Mouse (Mus musculus) liver, embryonic 15.5 days (tissue): ENCODE data around the gene Six5. TPM values are rescaled to one million over a fixed set of nuclear protein-coding genes. Genes with fewer than 3 reads are reported as not detected.

Experiments used
- ATAC-seq: fragments of 200-750 bp; cut with Nextera tagmentation; 2 replicates; pipeline ENCODE4 v1.8.0; 2017; ENCODE audit warnings: moderate number of reproducible peaks, mild to moderate bottlenecking, moderate library complexity; ENCODE audit not compliant: insufficient read depth
- H3K27ac ChIP-seq: fragments of 300-500 bp; sonication (generic); replicated peaks from 2 replicates; pipeline ENCODE4 v1.5.1; 2015; ENCODE audit warnings: mild to moderate bottlenecking, inconsistent platforms
- H3K27me3 ChIP-seq: fragments of 300-500 bp; sonication (generic); 2 replicates; pipeline ENCODE4 v1.6.1; 2015; ENCODE audit warnings: mild to moderate bottlenecking, inconsistent platforms
- H3K36me3 ChIP-seq: fragments of 300-500 bp; sonication (generic); replicated peaks from 2 replicates; pipeline ENCODE4 v1.6.1; 2015; ENCODE audit warnings: moderate library complexity, mild to moderate bottlenecking, inconsistent platforms
- H3K4me1 ChIP-seq: fragments of 300-500 bp; sonication (generic); replicated peaks from 2 replicates; pipeline ENCODE4 v1.6.1; 2015; ENCODE audit warnings: inconsistent platforms
- H3K4me2 ChIP-seq: fragments of 300-500 bp; sonication (generic); 2 replicates; pipeline ENCODE4 v1.6.1; 2015; ENCODE audit warnings: moderate library complexity, mild to moderate bottlenecking, inconsistent platforms
- H3K4me3 ChIP-seq: fragments of 300-500 bp; sonication (generic); replicated peaks from 2 replicates; pipeline ENCODE4 v1.5.1; 2015; ENCODE audit warnings: mild to moderate bottlenecking, inconsistent platforms
- H3K9ac ChIP-seq: fragments of 300-500 bp; sonication (generic); 2 replicates; pipeline ENCODE4 v1.6.1; 2015; ENCODE audit warnings: moderate library complexity, mild to moderate bottlenecking, inconsistent platforms
- H3K9me3 ChIP-seq: fragments of 300-500 bp; sonication (generic); replicated peaks from 2 replicates; pipeline ENCODE4 v1.6.1; 2016; ENCODE audit warnings: inconsistent platforms
- WGBS: fragments of 180-500 bp; shearing (Covaris S2); methylation state at CpG from one replicate; pipeline ENCODE4 v1.1.7; 2015; ENCODE audit warnings: mixed read lengths; ENCODE audit not compliant: insufficient replicate concordance; 5-methylcytosine and 5-hydroxymethylcytosine counted together
- polyA plus RNA-seq: library from polyadenylated mRNA; unstranded; fragments of >200 nt; fragmentation: Nextera tagmentation; extraction: Ambion mirVana; gene quantifications from 2 replicates; pipeline ENCODE4 v1.2.1, GENCODE M21; 2015

Gene Six5
- polyA plus RNA-seq, 1 experiment from 2014 or later: 0.90 TPM

GRCm38 (mm10) chr7:19086042-19086441 is 8.4 kb upstream of the Six5 start:
- Histone ChIP-seq H3K4me2 (peak overlapping the region; percentile 62), H3K4me3 (peak overlapping the region; percentile 24), H3K36me3 (peaks cover 16% of the 10 kb centered on the region), H3K27me3 (peaks cover 90% of the 10 kb centered on the region), H3K9ac (no peak overlapping the region; the same call in 1 of the 2 replicates), H3K9me3 (no peaks in the 10 kb centered on the region), H3K27ac (no peak overlapping the region), H3K4me1 (peaks cover 59% of the 10 kb centered on the region)
- ATAC-seq: peak; percentile 56
- WGBS: 3% methylated on average over 14 of the region's 14 CpGs

GRCm38 (mm10) chr7:19086760-19087159 is 7.6 kb upstream of the Six5 start:
- 55% methylated on average over 18 of the region's 18 CpGs for WGBS

GRCm38 (mm10) chr7:19088813-19089212 is 5.6 kb upstream of the Six5 start:
- no peaks in the 10 kb centered on the region for H3K36me3 ChIP-seq
- H3K9me3 ChIP-seq: no peaks in the 10 kb centered on the region
- H3K9ac ChIP-seq: no peak overlapping the region
- H3K4me3 ChIP-seq: no peak overlapping the region
- ATAC-seq: no peak
- no peak overlapping the region for H3K27ac ChIP-seq
- H3K27me3 ChIP-seq: peaks cover 96% of the 10 kb centered on the region
- WGBS: 23% methylated on average over 10 of the region's 10 CpGs
- no peak overlapping the region for H3K4me2 ChIP-seq
- H3K4me1 ChIP-seq: peaks cover 64% of the 10 kb centered on the region

More at GRCm38 (mm10) chr7:19086760-19087159, 7.6 kb upstream of the Six5 start:
- peaks cover 94% of the 10 kb centered on the region for H3K27me3 ChIP-seq
- H3K27ac ChIP-seq: no peak overlapping the region
- H3K4me3 ChIP-seq: no peak overlapping the region
- ATAC-seq: no peak
- no peaks in the 10 kb centered on the region for H3K9me3 ChIP-seq
- peak overlapping the region; percentile 62 for H3K4me2 ChIP-seq
- H3K36me3 ChIP-seq: peaks cover 9% of the 10 kb centered on the region; the same call in 1 of the 2 replicates
- H3K9ac ChIP-seq: no peak overlapping the region
- H3K4me1 ChIP-seq: peaks cover 61% of the 10 kb centered on the region

- H3K27ac ChIP-seq: no peak overlapping the region
- H3K36me3 ChIP-seq: no peaks in the 10 kb centered on the region
- H3K4me2 ChIP-seq: peak overlapping the region; percentile 96; the same call in 1 of the 2 replicates
- H3K4me1 ChIP-seq: peaks cover 64% of the 10 kb centered on the region
- no peak for ATAC-seq
- H3K27me3 ChIP-seq: peaks cover 98% of the 10 kb centered on the region
- H3K9ac ChIP-seq: no peak overlapping the region
- WGBS: 27% methylated on average over 17 of the region's 17 CpGs
- no peaks in the 10 kb centered on the region for H3K9me3 ChIP-seq
- no peak overlapping the region for H3K4me3 ChIP-seq
Observed at GRCm38 (mm10) chr7:19091913-19092312, 2.5 kb upstream of the Six5 start.

- Histone ChIP-seq H3K4me2 (peak overlapping the region; percentile 96), H3K27me3 (peaks cover 98% of the 10 kb centered on the region), H3K4me3 (peak overlapping the region; percentile 67), H3K4me1 (peaks cover 65% of the 10 kb centered on the region), H3K36me3 (no peaks in the 10 kb centered on the region), H3K27ac (no peak overlapping the region), H3K9me3 (no peaks in the 10 kb centered on the region), H3K9ac (peak overlapping the region; percentile 15; the same call in 1 of the 2 replicates)
- ATAC-seq: peak; percentile 20
- 9% methylated on average over 38 of the region's 38 CpGs for WGBS
Observed at GRCm38 (mm10) chr7:19092381-19093173, 1.8 kb upstream of the Six5 start.

- peaks cover 59% of the 10 kb centered on the region for H3K4me1 ChIP-seq
- peaks cover 98% of the 10 kb centered on the region for H3K27me3 ChIP-seq
- peak; percentile 61 for ATAC-seq
- H3K4me2 ChIP-seq: peak overlapping the region; percentile 96
- H3K36me3 ChIP-seq: no peaks in the 10 kb centered on the region
- H3K9ac ChIP-seq: peak overlapping the region; percentile 60; the same call in 1 of the 2 replicates
- H3K9me3 ChIP-seq: no peaks in the 10 kb centered on the region
- 3% methylated on average over 13 of the region's 15 CpGs for WGBS
- peak overlapping the region; percentile 55 for H3K27ac ChIP-seq
- H3K4me3 ChIP-seq: peak overlapping the region; percentile 67
Observed at GRCm38 (mm10) chr7:19093174-19093521, 1.2 kb upstream of the Six5 start.

GRCm38 (mm10) chr7:19093537-19094385 is 633 bp upstream of the Six5 start:
- Histone ChIP-seq H3K36me3 (no peaks in the 10 kb centered on the region), H3K4me2 (peak overlapping the region; percentile 96), H3K4me1 (peaks cover 59% of the 10 kb centered on the region), H3K9me3 (no peaks in the 10 kb centered on the region), H3K27me3 (peaks cover 96% of the 10 kb centered on the region), H3K4me3 (peak overlapping the region; percentile 67), H3K9ac (peak overlapping the region; percentile 60), H3K27ac (peak overlapping the region; percentile 84)
- ATAC-seq: peak; percentile 79
- WGBS: under 1% methylated on average over 45 of the region's 45 CpGs

GRCm38 (mm10) chr7:19094826-19095750 is 694 bp downstream of the Six5 start:
- Histone ChIP-seq H3K4me1 (peaks cover 59% of the 10 kb centered on the region), H3K4me2 (peak overlapping the region; percentile 96), H3K27me3 (peaks cover 95% of the 10 kb centered on the region), H3K4me3 (peak overlapping the region; percentile 67), H3K27ac (peak overlapping the region; percentile 84), H3K36me3 (no peaks in the 10 kb centered on the region), H3K9me3 (no peaks in the 10 kb centered on the region), H3K9ac (peak overlapping the region; percentile 60)
- WGBS: under 1% methylated on average over 87 of the region's 87 CpGs
- ATAC-seq: no peak

GRCm38 (mm10) chr7:19095751-19096110 is 1.3 kb downstream of the Six5 start:
- Histone ChIP-seq H3K9me3 (no peaks in the 10 kb centered on the region), H3K4me1 (peaks cover 59% of the 10 kb centered on the region), H3K4me3 (peak overlapping the region; percentile 67), H3K9ac (no peak overlapping the region), H3K27me3 (peaks cover 95% of the 10 kb centered on the region), H3K27ac (no peak overlapping the region; the same call in 1 of the 2 replicates), H3K4me2 (peak overlapping the region; percentile 96), H3K36me3 (no peaks in the 10 kb centered on the region)
- WGBS: 4% methylated on average over 19 of the region's 19 CpGs
- ATAC-seq: no peak

GRCm38 (mm10) chr7:19096421-19096976 is 2.1 kb downstream of the Six5 start:
- Histone ChIP-seq H3K9ac (no peak overlapping the region), H3K27ac (no peak overlapping the region), H3K4me1 (peaks cover 59% of the 10 kb centered on the region), H3K4me3 (no peak overlapping the region), H3K4me2 (peak overlapping the region; percentile 96), H3K36me3 (no peaks in the 10 kb centered on the region), H3K9me3 (no peaks in the 10 kb centered on the region), H3K27me3 (peaks cover 88% of the 10 kb centered on the region)
- 42% methylated on average over 5 of the region's 5 CpGs for WGBS
- no peak for ATAC-seq
